Mouse (Mus musculus) monocyte, adult 5-6 weeks (primary cell): Measurements from ENCODE around the gene Pkp3. TPM values are rescaled to one million over a fixed set of nuclear protein-coding genes. Genes with fewer than 3 reads are reported as not detected.

Experiments used
- ATAC-seq: fragments of 153-309, 156-312 bp; replicated peaks from 2 replicates; pipeline ENCODE4 v1.8.0; 2017; ENCODE audit warnings: mild to moderate bottlenecking; ENCODE audit not compliant: low TSS enrichment, insufficient number of reproducible peaks, severe bottlenecking, poor library complexity, low FRiP score
- total RNA-seq: library from RNA; stranded (forward); fragments of 200-1000, 200-491, 200-594 nt; gene quantifications from 3 replicates; pipeline ENCODE4 v1.2.3, GENCODE M21; 2017

The Pkp3 gene
- total RNA-seq, 1 experiment from 2014 or later, result 17.9 TPM

GRCm38 (mm10) chr7:141079481-141080449 lies 1.7 kb downstream of the Pkp3 start:
- no peak for ATAC-seq

DNA sequence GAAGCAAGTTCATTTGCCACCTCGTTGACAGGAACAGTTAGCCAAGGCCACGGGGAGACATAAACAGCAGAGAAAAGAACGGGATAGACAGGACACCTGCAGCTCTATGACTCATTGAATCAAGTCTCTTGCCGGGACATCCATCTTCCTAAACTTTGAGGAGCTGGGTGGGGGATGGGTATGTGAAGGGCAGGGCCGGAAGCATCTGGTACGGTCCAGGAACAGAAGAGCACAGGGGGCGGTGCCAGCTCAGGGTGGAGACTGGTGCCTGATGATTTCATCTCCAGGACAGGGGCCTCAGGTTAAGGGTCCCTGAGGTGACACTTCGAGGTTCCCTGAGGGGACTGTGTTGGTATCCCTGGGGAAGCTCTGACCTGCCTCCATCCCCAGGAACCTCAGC lies 9.9 kb downstream of the Pkp3 start:
- ATAC-seq, result no peak; the same call in 1 of the 2 replicates

DNA sequence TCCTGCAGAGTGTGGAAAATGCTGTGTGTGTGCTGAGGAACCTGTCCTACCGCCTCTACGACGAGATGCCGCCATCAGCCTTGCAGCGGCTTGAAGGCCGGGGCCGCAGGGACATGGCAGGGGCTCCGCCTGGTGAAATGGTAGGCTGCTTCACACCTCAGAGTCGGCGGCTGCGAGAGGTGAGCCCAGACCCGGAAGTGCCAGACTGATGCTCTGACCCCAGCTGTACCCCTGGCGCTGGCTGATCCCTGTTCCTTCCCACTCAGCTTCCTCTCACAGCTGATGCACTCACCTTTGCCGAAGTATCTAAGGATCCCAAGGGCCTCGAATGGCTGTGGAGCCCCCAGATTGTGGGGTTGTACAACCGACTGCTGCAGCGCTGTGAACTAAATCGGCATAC lies 10.5 kb downstream of the Pkp3 start:
- 0 out of 2 replicates have a peak, but pooled peaks have one; percentile 40 for ATAC-seq

DNA sequence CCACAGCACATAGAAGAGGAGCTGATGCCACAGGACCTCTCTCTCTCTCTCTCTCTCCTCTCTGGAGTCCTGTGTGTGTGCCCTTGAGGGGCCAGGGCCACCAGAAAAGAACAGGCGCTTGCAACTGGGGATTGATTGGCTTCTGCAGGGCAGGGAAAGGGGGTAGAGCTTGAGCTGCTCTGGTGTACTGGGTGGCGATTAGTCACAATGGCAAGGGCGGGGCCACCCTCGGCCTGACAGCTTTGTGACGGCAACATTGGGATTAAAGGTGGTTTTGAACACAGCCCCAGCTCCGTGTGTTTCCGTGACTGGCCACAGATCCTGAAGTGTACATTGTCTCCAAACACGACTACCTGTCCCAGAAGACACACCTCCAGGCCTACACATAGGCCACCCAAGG lies 12.2 kb downstream of the Pkp3 start:
- no peak for ATAC-seq

DNA sequence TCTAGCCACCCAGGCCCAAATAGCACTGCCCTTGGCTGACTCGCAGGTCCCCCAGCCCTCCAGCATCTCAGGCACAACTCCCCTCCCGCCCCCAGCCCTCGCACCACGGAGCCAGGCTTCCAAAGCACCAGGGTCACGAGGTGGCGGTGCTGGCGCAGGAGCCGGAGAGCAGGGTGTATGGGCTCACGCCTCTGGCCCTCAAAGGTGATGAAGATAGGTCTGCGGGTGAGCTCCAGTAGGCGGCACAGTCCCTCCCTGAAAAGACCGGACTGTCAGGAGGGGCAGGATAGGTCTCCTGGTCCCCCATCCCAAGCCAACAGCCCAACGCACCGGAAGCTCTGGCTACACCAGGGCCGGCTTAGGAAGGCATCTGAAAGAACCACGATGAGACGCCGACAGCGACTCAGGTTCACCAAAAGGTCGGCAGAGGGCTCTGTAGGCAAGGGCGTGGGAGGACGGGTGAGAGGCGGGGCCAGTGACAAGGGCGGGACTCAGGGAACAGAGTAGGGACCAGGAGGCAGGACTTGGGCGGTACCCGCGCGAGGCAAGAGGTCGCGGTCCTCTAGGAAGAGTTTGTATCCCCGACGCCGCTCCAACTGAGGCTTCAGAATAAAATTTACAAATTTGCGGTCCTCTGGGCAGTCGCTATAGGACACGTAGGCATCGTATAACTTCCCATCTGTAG lies 14.2 kb downstream of the Pkp3 start:
- peak; percentile 65 for ATAC-seq

- no peak for ATAC-seq
Measured at GRCm38 (mm10) chr7:141093950-141094349, 15.9 kb downstream of the Pkp3 start.

DNA sequence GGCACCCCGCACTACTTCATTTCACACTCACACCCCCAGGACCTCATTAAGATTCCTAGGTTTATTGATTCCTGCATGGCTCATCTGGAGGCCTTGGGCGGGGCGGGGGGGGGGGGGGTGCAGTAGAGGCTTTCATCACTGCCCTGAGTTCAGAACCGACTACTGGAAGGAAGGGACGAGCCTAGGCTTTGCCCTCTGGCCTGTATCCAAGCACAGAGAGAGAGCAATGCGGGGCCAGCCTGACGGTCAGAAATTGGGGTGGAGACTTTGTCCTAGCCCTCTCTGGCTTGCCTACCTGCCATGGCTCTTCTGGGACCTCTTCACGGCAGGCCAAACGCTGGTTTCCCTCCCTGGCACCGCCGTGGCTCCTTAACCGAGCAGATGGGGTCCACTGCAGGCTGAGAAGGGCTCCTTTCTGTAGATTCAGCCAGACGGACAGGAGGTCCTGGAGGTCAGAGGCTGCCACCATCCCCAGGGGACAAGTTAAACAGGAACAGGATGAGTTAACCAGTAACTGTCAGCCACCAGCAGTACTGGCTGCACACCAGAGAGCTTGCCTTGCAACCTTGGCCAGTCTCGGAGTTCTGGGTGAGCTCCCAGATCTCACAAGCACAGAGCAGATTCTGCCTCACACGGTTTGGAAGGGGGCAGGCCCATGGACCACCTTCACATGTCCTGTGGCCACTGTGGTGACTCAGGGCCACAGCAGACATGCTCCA lies 16.6 kb downstream of the Pkp3 start:
- no peak for ATAC-seq

DNA sequence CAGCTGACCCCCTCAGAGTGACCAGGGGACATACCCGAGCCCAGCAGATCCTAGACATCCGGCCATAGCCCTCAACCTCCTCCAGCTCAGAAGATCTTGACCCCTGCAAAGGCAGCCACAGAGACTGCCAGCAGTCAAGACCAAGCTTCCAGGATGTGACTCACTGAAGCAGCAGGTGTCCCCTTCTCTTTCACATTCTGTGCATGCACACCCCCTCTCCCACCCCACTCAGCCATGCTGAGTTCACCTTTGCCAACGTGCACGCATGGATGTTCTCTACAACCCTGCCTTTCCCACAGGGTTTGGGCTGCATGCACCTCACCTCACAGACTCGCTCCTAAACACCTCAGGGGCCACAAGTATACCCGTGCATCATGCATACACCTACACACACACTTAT lies 18.0 kb downstream of the Pkp3 start:
- ATAC-seq, result no peak

- peak; percentile 55 for ATAC-seq
Measured at GRCm38 (mm10) chr7:141096649-141097056, 18.6 kb downstream of the Pkp3 start.

DNA sequence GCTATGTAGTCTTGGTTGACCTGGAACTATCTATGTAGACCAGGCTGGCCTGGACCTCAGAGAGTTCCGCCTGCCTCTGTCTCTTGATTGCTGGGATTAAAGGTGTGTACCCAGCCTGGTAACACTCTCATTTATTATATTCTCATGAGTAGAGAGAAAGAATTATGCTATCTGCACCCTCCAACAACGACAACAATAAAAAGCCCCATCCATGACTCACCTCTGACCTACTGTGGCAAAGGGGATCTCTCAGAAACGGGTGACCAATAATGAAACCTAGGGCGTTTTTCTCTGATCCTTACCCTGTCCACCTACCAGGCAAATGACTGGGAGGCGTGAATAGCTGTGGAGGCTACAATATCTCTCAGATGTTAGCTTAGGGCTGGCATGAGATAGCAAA lies 19.2 kb downstream of the Pkp3 start:
- no peak for ATAC-seq

DNA sequence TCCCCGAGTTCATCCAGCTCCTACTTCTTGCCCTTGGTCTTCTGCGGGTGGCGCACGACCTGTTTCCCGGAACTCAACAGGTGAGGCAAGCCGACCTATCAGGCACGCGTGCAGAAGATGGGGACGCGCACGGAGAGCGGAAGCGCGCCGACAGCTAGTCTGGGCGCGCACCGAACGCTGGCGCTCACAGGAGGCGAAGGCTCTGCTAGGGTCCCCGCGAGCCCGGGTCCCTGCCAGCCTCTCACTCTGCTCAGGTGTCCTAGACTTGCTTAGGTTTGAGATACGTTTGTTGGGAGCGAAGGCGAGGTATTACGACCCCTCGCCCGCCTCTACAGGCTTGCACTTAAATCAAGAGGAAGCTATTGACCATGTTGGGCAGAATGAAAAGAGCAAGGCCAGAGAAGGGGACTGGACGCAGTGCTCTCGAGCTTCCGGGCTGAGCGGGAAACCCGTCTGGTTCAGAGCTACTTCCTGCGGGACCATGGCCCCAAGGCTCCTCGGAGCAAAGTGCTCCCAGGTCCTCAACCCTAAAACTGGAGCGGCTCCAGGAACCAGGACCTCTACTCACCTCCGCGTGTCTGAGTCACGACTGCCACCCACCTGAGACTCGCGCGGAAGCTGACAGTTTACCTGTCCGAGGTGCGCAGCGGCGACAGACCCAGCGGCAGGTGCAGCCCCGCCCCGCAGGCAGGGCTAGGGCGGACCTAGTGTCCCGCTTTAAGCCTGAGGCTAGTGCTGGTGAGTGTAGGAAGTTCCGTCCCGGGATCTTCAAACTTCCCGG lies 22.1 kb downstream of the Pkp3 start, which contains the start of gene Sigirr:
Sigirr (minus strand) TSS at position 662 of the 781 bp plus-strand sequence.
- ATAC-seq, result no peak

GRCm38 (mm10) chr7:141103161-141103560 lies 25.1 kb downstream of the Pkp3 start:
- no peak for ATAC-seq

DNA sequence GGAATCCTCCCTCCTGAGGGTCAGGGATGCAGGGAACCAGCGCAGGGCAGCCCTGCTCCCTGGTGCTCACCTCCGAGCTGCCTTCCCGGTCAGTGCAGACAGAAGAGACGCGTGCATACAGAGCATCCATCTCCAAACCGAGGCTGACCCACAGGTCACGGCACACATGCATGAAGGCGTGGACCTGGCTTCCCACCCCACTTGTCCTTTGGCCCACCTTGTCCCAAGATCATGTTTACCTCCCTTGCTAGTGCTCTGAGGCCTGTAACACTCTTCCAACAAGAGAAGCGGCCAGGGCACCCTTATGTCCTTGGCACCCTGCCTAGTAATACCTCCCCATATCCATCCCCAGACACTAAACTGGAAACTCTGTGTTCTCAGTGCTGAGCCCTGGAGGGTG lies 37.9 kb downstream of the Pkp3 start:
- ATAC-seq, result no peak

DNA sequence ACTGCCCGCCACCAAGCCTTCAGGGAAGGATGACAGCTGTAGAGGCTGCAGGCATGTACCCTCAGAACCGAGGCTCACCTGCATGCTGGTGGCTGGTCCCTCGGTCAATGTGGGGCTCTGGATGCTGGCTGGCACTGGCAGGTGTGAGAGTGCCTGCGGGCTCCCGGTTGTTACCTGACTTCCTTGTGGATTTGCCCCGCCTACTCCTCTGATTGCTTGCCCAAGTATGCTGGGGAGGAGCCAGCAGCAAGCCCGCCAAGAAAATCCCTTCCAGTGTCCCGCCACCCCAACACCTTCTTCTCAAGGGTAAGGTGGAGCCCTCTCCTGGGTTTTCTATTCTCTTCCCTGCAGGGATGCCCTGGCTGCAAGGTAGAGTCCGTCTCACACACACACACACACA lies 39.6 kb downstream of the Pkp3 start, which contains the start of gene Ano9:
Ano9 (minus strand) TSS at position 171 of the 400 bp plus-strand sequence.
- no peak for ATAC-seq

GRCm38 (mm10) chr7:141119487-141119886 lies 41.5 kb downstream of the Pkp3 start:
- ATAC-seq, result no peak

- ATAC-seq, result no peak
Measured at GRCm38 (mm10) chr7:141120605-141121004, 42.6 kb downstream of the Pkp3 start.

- no peak for ATAC-seq
Measured at GRCm38 (mm10) chr7:141121051-141121531, 43.1 kb downstream of the Pkp3 start.

GRCm38 (mm10) chr7:141122245-141122644 lies 44.2 kb downstream of the Pkp3 start, which contains the start of gene Ptdss2:
Gene Ptdss2, plus strand, starts transcription at chr7:141122382.
- no peak for ATAC-seq
